Mouse (Mus musculus) mouse trophoblast stem cell (cell line): ENCODE measurements at regions not wholly inside any gene's neighbourhood (a gene's known extent, or its start where the extent isn't known, plus 50 kb on each side); places are given as distances from the start of the nearest gene placed in this dataset.

Source experiments
- in situ Hi-C, 2 experiments: fragments of 300-500 bp; cut with MseI, MboI; formaldehyde crosslinking; loops; 2 replicates in 1 of 2; 3 replicates in 1 of 2; pipeline ENCODE4 v1.15.1; 2025

DNA sequence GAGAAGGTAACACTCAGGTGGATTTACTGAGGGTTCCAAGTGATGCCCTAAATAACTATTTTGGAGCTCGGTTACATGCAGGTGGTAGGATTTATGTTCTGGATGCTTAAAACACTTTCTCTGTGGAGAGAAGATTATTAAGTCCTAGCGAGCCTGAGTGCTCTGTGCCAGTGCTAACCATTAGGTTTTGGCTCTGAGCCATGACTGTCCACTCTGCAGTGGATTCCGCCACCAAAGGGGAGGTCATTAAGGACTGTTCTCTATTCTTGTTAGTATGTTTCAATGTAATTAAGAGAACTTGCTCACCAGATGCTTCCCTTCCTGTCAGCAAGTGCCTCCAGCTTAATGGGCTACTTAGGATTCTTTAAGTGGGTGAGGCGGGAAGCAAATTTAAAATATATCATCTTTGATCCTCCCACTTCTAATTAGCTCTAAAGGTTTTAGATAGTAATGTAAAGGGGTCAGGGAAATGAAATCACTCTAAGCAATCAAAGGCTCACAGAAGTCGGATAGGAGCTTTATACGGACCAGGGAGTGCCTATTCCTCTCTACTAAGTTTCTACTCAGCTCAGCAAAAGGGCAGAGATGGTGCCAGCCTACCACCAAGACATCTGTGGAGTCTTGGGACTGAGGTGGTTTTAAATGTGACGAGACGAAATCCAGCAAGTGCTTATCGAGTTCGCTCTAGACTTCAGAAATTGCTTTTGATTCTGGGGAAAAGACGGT lies 301.6 kb upstream of the Gm15217 start:
- in situ Hi-C loops = no loop called here

DNA sequence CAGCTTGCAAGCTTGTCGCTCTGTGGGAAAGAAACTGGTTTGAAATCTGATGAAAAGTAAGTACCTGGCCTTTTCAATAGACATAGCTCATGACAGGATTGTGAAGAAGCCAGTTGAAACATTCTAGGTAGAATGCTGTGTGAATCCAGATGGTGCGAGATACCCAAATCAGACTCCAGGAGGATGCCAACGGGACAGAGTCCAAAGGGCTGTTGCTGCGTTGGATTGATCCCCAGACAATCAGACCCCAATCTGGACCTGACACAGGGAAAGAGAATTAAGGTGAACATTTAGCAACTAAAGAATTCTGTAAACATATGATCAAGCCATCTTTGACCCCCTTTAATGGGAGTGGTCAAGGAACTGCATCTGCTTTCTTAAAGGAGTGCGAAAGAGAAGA lies 296.6 kb upstream of the Gm15217 start:
- in situ Hi-C loops = no loop called here

DNA sequence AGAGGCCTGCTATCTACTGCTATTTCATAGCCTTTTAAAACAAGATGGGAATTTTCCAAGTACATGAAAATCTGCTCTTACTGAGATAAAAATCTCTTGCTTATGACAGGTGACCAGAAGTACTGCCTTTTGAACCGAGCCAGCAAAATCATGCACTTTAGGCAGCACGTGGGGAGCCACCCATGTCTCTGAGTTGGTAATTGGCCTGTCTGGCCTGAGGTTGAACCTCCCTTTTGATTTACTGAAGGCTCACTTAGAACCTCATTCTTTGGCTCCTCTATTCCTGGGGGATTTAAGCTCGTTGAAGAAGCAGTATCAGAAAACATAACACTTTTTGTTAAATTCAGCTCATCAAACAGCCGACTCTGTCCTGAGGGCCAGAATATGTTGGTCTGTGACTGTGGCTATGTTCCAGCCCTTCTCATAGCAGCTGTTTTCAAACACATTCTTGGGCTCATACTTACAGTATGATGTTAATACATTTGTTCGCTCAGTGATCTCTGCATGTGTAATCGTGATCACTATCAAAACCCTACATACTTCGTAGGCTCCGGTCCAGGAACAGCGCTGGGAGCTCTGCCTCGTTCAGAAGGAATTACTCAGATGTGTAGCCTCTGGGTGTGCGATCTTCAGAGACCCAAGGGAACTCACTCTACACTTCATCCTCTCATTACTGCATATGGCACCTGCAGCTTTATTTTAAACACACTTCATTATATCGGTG lies 290.1 kb upstream of the Gm15217 start:
- in situ Hi-C loops = no loop called here

GRCm38 (mm10) chr14:46115950-46116349 lies 263.3 kb upstream of the Gm15217 start:
- in situ Hi-C loops = no loop called here

GRCm38 (mm10) chr14:46126541-46126940 lies 252.7 kb upstream of the Gm15217 start:
- in situ Hi-C loops = no loop called here

GRCm38 (mm10) chr14:46129762-46130161 lies 249.5 kb upstream of the Gm15217 start:
- in situ Hi-C loops = no loop called here

GRCm38 (mm10) chr14:46144175-46144574 lies 235.0 kb upstream of the Gm15217 start:
- in situ Hi-C loops = no loop called here

DNA sequence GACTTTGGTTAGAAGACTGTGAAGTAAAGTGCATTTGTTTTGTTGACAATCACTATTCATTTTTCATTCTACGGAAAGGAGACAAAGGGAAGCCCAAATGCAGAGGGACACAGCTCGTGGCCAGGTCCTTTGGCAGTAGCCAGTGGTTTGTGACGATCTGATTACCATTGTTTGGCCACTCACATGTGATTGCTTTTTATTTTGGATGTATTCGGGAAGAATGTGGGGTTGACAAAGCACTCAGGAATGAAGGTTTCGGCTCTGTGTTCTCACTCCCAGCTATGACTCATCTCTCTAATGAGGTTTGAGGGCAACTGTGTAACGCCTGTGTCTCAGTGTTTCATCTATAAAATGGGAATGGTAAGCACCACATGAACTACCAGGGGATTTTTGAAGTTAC lies 234.5 kb upstream of the Gm15217 start:
- in situ Hi-C loops = no loop called here

DNA sequence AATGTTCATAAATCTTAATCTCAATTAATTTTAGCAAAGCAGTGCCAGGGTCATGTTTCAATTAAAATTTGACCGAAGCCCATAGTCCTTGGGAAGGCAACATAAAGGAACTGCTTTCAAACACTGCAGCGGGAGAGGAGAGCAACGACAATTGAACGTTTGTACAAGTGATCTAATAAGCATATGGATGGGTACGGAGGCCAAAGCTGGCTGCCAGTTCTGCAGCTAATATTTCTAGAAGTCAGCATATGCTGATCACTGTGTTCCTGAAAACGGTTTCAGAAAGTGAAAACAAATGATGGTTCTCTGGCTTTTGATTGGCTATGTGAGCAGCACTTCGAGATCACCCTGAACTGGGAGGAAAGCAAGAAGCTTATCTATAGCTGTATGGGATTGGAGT lies 233.6 kb upstream of the Gm15217 start:
- in situ Hi-C loops = no loop called here

GRCm38 (mm10) chr14:46149073-46149661 lies 230.0 kb upstream of the Gm15217 start:
- in situ Hi-C loops = no loop called here

GRCm38 (mm10) chr14:46158741-46159140 lies 220.5 kb upstream of the Gm15217 start:
- in situ Hi-C loops = no loop called here

DNA sequence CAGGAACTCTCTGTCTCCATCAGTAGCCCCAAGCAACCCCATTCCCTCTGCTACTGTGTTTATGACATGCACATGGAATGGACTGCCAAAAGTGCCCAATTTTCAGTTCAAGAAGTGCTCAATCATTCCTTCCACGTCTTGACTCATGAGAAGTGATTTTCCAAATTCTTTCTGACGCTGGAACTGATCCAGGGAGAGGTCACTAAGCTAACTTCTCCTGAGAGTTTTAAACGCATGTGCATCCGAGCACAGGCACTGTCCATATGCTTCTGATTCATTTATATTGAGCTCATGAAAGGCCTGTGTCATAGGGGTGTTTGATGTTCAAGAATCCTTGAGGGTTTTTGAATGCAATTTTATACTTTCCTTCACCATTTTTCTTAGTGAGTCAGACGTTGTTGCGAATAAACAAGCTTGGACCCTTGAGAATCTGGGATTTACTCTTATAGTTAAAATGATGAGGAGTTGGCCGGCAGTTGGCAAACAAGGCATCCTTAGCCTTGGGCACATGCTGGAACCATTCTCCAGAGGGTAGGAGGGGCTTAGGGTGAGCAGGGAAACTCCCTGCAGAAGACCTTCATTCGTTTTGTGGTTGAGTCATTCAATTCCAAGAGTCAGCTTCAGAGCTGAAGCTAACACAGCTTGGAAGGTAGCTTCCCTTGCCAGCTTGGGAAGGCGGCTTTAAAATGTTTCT lies 206.9 kb upstream of the Gm15217 start:
- in situ Hi-C loops = no loop called here

DNA sequence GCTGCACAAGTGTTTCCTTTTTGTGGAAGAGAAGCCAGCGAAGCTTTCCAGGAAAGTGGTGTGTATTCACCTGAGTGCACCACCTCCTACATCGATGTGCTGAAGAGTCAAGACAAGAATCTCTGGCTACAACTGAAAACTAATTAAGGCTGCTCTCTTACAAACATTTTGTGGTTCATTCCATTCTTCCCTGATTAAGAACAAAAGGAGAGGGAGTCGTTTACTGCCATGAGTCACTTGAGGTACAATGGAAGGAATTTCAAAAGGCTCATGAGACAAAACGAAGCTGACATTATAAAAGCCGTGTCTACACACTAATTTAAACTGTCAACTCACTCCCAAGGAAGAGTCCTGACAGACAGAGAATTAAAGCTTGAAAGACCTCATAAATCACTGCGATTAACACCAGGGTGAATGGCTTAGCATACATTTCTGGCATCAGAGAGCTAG lies 206.3 kb upstream of the Gm15217 start:
- in situ Hi-C loops = no loop called here

DNA sequence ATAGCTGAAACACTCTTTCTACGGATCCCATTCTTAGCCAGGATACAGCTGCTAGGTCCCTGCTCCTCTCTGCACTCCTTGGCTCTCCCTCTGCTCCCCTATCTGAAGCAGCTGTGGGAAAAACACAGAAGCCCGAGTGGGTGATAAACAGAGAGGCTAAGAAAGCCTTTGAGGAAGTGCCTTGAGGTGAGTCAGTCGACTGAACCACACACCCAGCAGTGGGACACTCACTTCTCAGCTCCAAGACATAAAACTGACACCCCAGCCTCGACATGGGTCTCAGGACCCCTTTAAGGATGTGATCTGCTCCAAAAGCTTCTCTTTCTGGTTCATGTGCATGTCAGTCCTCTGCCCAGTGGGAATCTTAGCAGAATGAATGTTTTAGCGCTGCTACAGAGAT lies 204.8 kb upstream of the Gm15217 start:
- in situ Hi-C loops = no loop called here

- in situ Hi-C loops = no loop called here
Observed at GRCm38 (mm10) chr14:46175291-46176216, 203.7 kb upstream of the Gm15217 start.

- in situ Hi-C loops = no loop called here
Observed at GRCm38 (mm10) chr14:46179024-46179423, 200.2 kb upstream of the Gm15217 start.

DNA sequence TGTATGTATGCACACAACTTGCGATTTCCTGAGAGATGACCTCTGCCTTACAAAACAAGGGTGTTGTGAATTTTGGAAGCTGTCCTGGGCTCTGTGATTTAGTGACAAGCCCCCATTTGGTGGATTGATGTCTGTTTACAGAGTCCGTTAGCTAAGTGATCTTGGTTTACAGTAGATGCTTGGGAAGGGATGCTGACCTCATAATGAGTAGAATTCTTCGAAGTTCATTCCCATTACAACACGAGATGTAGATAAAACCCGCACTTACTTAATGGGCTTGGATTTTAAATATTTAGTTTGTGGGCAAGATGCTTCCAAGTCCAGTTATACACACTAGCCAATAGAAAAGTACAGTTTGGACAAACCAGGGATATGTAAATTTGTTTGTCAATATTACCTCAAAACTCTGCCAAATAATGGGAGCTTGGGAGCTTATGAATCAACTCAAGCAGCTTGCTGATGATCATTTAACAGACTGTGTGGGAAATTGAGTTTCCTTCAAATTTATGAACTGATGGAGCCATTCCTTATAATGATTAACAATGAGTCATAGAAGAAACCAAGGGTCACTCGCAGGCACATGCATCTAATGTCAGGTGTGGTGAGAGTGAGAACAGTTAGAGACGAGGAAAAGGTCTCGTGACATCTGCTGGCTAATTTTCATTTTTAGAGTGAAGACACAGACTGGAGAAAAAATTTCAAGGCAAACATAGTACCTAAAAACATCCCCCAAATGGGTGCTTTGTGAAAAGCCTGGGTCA lies 187.4 kb upstream of the Gm15217 start:
- in situ Hi-C loops = no loop called here

- in situ Hi-C loops = no loop called here
Observed at GRCm38 (mm10) chr14:46193577-46193976, 185.6 kb upstream of the Gm15217 start.

DNA sequence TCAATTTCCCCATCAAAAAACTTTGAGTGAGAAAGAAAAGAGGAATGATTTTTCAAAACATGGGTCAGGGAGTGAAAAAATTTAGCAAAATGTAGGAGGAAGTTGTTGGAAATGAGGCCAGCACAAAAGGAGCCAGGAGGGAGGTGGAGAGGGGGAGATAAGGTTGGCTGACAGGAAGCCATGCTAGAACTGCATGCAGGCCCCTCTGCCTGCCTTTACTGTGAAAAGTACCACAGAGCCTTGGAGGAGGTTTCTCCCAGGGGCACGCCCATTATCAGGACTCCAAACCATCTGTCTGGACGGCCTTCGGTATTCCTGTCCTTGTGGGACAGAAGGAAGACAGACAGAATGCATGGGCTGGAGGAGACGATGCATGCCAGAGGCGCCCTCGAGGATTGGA lies 183.3 kb upstream of the Gm15217 start:
- in situ Hi-C loops = no loop called here

GRCm38 (mm10) chr14:46202818-46203217 lies 176.4 kb upstream of the Gm15217 start:
- in situ Hi-C loops = no loop called here
